Mouse (Mus musculus) MEL (cell line): ENCODE measurements around the gene Pik3cg. TPM values are rescaled to one million over a fixed set of nuclear protein-coding genes. Genes with fewer than 3 reads are reported as not detected.
A peak's percentile ranks its signal among the peaks of the same experiment; 100 is the strongest.

Source experiments
- DNase-seq: peaks from one replicate; pipeline ENCODE4 v3.0.0; 2011; ENCODE audit warnings: low read depth, low spot score
- H3K27ac ChIP-seq: 2 replicates; pipeline ENCODE4 v1.5.1; 2012; ENCODE audit warnings: low read depth, mild to moderate bottlenecking, control low read depth, low read length, moderate library complexity; ENCODE audit not compliant: control insufficient read depth
- H3K27me3 ChIP-seq, 2 experiments: fragments of 150-350 bp in 1 of 2; sonication (generic) in 1 of 2; 2 replicates each; pipeline ENCODE4 v1.6.1; 2012; ENCODE audit warnings: low read length in 2 of 2, mild to moderate bottlenecking in 2 of 2, improper control_type of control experiment in 1 of 2, moderate library complexity in 1 of 2; ENCODE audit not compliant: insufficient read depth in 2 of 2, control insufficient read depth in 1 of 2
- H3K36me3 ChIP-seq, 2 experiments: 2 replicates each; pipeline ENCODE4 v1.6.1; 2012 to 2014; ENCODE audit warnings: low read length in 2 of 2, improper control_type of control experiment in 1 of 2, inconsistent platforms in 1 of 2, mild to moderate bottlenecking in 1 of 2; ENCODE audit not compliant: insufficient read depth in 2 of 2, control insufficient read depth in 1 of 2
- H3K4me1 ChIP-seq, 2 experiments: fragments of 150-350 bp in 1 of 2; sonication (generic) in 1 of 2; 2 replicates each; pipeline ENCODE4 v1.6.1; 2012; ENCODE audit warnings: low read length in 2 of 2, improper control_type of control experiment in 1 of 2, mild to moderate bottlenecking in 1 of 2; ENCODE audit not compliant: insufficient read depth in 2 of 2, control insufficient read depth in 1 of 2
- H3K4me3 ChIP-seq, 2 experiments: fragments of 150-350 bp in 1 of 2; sonication (generic) in 1 of 2; 2 replicates each; pipeline ENCODE4 v1.5.1; 2012; ENCODE audit warnings: low read depth in 2 of 2, low read length in 2 of 2, mild to moderate bottlenecking in 2 of 2, moderate library complexity in 2 of 2, control low read depth in 1 of 2, improper control_type of control experiment in 1 of 2; ENCODE audit not compliant: control insufficient read depth in 1 of 2, insufficient read depth in 1 of 2
- H3K79me2 ChIP-seq: 2 replicates; pipeline ENCODE4 v1.6.1; 2012; ENCODE audit warnings: mild to moderate bottlenecking, low read length, moderate library complexity; ENCODE audit not compliant: control insufficient read depth, poor library complexity, insufficient read depth
- H3K9ac ChIP-seq: 2 replicates; pipeline ENCODE4 v1.6.1; 2012; ENCODE audit warnings: low read depth, mild to moderate bottlenecking, control low read depth, low read length, moderate library complexity; ENCODE audit not compliant: control insufficient read depth, poor library complexity, severe bottlenecking
- H3K9me3 ChIP-seq: fragments of 150-350 bp; sonication (generic); replicated peaks from 2 replicates; pipeline ENCODE4 v1.6.1; 2012; ENCODE audit warnings: mild to moderate bottlenecking, low read length, improper control_type of control experiment, moderate library complexity; ENCODE audit not compliant: insufficient read depth
- BHLHE40 ChIP-seq: IDR thresholded peaks from 2 replicates; pipeline ENCODE4 v1.6.1; 2012; ENCODE audit warnings: low read depth, mild to moderate bottlenecking, inconsistent platforms, low read length, improper control_type of control experiment, borderline replicate concordance
- CHD1 ChIP-seq: IDR thresholded peaks from 2 replicates; pipeline ENCODE4 v1.6.1; 2012; ENCODE audit warnings: low read depth, mild to moderate bottlenecking, inconsistent platforms, low read length, improper control_type of control experiment
- CHD2 ChIP-seq: IDR thresholded peaks from 2 replicates; pipeline ENCODE4 v1.6.1; 2011; ENCODE audit warnings: low read length, improper control_type of control experiment
- CTCF ChIP-seq, 3 experiments: IDR thresholded peaks in 2 of 3; conservative IDR thresholded peaks in 1 of 3; 2 replicates each; pipeline ENCODE4 v1.5.1; 2011 to 2012; ENCODE audit warnings: low read length in 3 of 3, low read depth in 2 of 3, mild to moderate bottlenecking in 2 of 3, improper control_type of control experiment in 1 of 3, inconsistent platforms in 1 of 3, mixed read lengths in 1 of 3, moderate library complexity in 1 of 3; ENCODE audit not compliant: control insufficient read depth in 1 of 3, insufficient read depth in 1 of 3, poor library complexity in 1 of 3, severe bottlenecking in 1 of 3
- E2F4 ChIP-seq: IDR thresholded peaks from 2 replicates; pipeline ENCODE4 v1.6.1; 2011; ENCODE audit warnings: low read depth, low read length, improper control_type of control experiment, borderline replicate concordance
- ELF1 ChIP-seq: IDR thresholded peaks from 2 replicates; pipeline ENCODE4 v1.6.1; 2014; ENCODE audit warnings: low read depth, mild to moderate bottlenecking, inconsistent platforms, low read length, improper control_type of control experiment, moderate library complexity
- EP300 ChIP-seq, 2 experiments: IDR thresholded peaks; 2 replicates each; pipeline ENCODE4 v1.6.1; 2011; ENCODE audit warnings: improper control_type of control experiment in 2 of 2, low read length in 2 of 2, low read depth in 1 of 2, mild to moderate bottlenecking in 1 of 2
- ETS1 ChIP-seq: IDR thresholded peaks from 2 replicates; pipeline ENCODE4 v1.6.1; 2012; ENCODE audit warnings: low read depth, mild to moderate bottlenecking, inconsistent platforms, low read length, improper control_type of control experiment, moderate library complexity
- GABPA ChIP-seq: IDR thresholded peaks from 2 replicates; pipeline ENCODE4 v1.6.1; 2012; ENCODE audit warnings: low read depth, mild to moderate bottlenecking, inconsistent platforms, low read length, improper control_type of control experiment, moderate library complexity
- GATA1 ChIP-seq: IDR thresholded peaks from 2 replicates; pipeline ENCODE4 v1.6.1; 2011; ENCODE audit warnings: low read depth, low read length, improper control_type of control experiment
- HCFC1 ChIP-seq: IDR thresholded peaks from 2 replicates; pipeline ENCODE4 v1.6.1; 2012; ENCODE audit warnings: low read depth, mild to moderate bottlenecking, inconsistent platforms, low read length, improper control_type of control experiment, moderate library complexity
- JUND ChIP-seq: IDR thresholded peaks from 2 replicates; pipeline ENCODE4 v1.6.1; 2011; ENCODE audit warnings: low read depth, mild to moderate bottlenecking, improper control_type of control experiment, low read length
- KAT2A ChIP-seq: conservative IDR thresholded peaks from 2 replicates; pipeline ENCODE4 v1.6.1; 2012; ENCODE audit warnings: low read depth, low read length, improper control_type of control experiment, inconsistent platforms
- MAFK ChIP-seq: IDR thresholded peaks from 2 replicates; pipeline ENCODE4 v1.6.1; 2011; ENCODE audit warnings: low read depth, mild to moderate bottlenecking, low read length, improper control_type of control experiment, borderline replicate concordance
- MAX ChIP-seq: IDR thresholded peaks from 2 replicates; pipeline ENCODE4 v1.6.1; 2011; ENCODE audit warnings: low read length, improper control_type of control experiment
- MAZ ChIP-seq: IDR thresholded peaks from 2 replicates; pipeline ENCODE4 v1.6.1; 2012; ENCODE audit warnings: low read depth, mild to moderate bottlenecking, inconsistent platforms, low read length, improper control_type of control experiment
- MXI1 ChIP-seq: IDR thresholded peaks from 2 replicates; pipeline ENCODE4 v1.6.1; 2011; ENCODE audit warnings: mild to moderate bottlenecking, low read depth, low read length, improper control_type of control experiment
- MYB ChIP-seq: IDR thresholded peaks from 2 replicates; pipeline ENCODE4 v1.6.1; 2011; ENCODE audit warnings: mild to moderate bottlenecking, low read depth, low read length, improper control_type of control experiment
- MYC ChIP-seq: IDR thresholded peaks from 2 replicates; pipeline ENCODE4 v1.6.1; 2011; ENCODE audit warnings: low read depth, mild to moderate bottlenecking, low read length, improper control_type of control experiment, moderate library complexity
- POLR2A ChIP-seq, 2 experiments: IDR thresholded peaks; 2 replicates each; pipeline ENCODE4 v1.6.1; 2011 to 2012; ENCODE audit warnings: low read length in 2 of 2, mild to moderate bottlenecking in 2 of 2, control low read depth in 1 of 2, improper control_type of control experiment in 1 of 2, low read depth in 1 of 2, moderate library complexity in 1 of 2; ENCODE audit not compliant: control insufficient read depth in 1 of 2, insufficient read depth in 1 of 2, poor library complexity in 1 of 2
- POLR2AphosphoS2 ChIP-seq: IDR thresholded peaks from 2 replicates; pipeline ENCODE4 v1.6.1; 2011; ENCODE audit warnings: low read length, improper control_type of control experiment
- POLR2AphosphoS5 ChIP-seq: IDR thresholded peaks from 2 replicates; pipeline ENCODE4 v1.6.1; 2012; ENCODE audit warnings: low read depth, borderline replicate concordance, mild to moderate bottlenecking, inconsistent platforms, low read length, moderate library complexity, mixed read lengths
- RAD21 ChIP-seq: IDR thresholded peaks from 2 replicates; pipeline ENCODE4 v1.6.1; 2011; ENCODE audit warnings: mild to moderate bottlenecking, low read depth, low read length, improper control_type of control experiment
- RCOR1 ChIP-seq: IDR thresholded peaks from 2 replicates; pipeline ENCODE4 v1.6.1; 2012; ENCODE audit warnings: low read depth, mild to moderate bottlenecking, inconsistent platforms, low read length, improper control_type of control experiment
- SIN3A ChIP-seq: IDR thresholded peaks from 2 replicates; pipeline ENCODE4 v1.6.1; 2012; ENCODE audit warnings: low read length, improper control_type of control experiment, inconsistent platforms
- SMC3 ChIP-seq: IDR thresholded peaks from 2 replicates; pipeline ENCODE4 v1.6.1; 2011; ENCODE audit warnings: low read depth, low read length, improper control_type of control experiment
- TAL1 ChIP-seq: IDR thresholded peaks from 2 replicates; pipeline ENCODE4 v1.6.1; 2012; ENCODE audit warnings: mild to moderate bottlenecking, inconsistent platforms, low read length, moderate library complexity, mixed read lengths
- TBP ChIP-seq: IDR thresholded peaks from 2 replicates; pipeline ENCODE4 v1.8.0; 2011; ENCODE audit warnings: low read depth, low read length, improper control_type of control experiment
- UBTF ChIP-seq: IDR thresholded peaks from 2 replicates; pipeline ENCODE4 v1.6.1; 2012; ENCODE audit warnings: low read depth, mild to moderate bottlenecking, inconsistent platforms, low read length, improper control_type of control experiment, moderate library complexity, borderline replicate concordance; ENCODE audit not compliant: insufficient read depth
- USF1 ChIP-seq: IDR thresholded peaks from 2 replicates; pipeline ENCODE4 v1.6.1; 2014; ENCODE audit warnings: low read depth, mild to moderate bottlenecking, inconsistent platforms, low read length, improper control_type of control experiment, moderate library complexity
- USF2 ChIP-seq, 2 experiments: IDR thresholded peaks; 2 replicates each; pipeline ENCODE4 v1.6.1; 2011 to 2012; ENCODE audit warnings: improper control_type of control experiment in 2 of 2, low read length in 2 of 2, borderline replicate concordance in 1 of 2, inconsistent platforms in 1 of 2, low read depth in 1 of 2, mild to moderate bottlenecking in 1 of 2; ENCODE audit not compliant: insufficient read depth in 1 of 2
- ZC3H11A ChIP-seq: IDR thresholded peaks from 2 replicates; pipeline ENCODE4 v1.6.1; 2012; ENCODE audit warnings: low read depth, mild to moderate bottlenecking, inconsistent platforms, low read length, improper control_type of control experiment
- ZKSCAN1 ChIP-seq: IDR thresholded peaks from 2 replicates; pipeline ENCODE4 v1.6.1; 2012; ENCODE audit warnings: low read depth, mild to moderate bottlenecking, inconsistent platforms, low read length, improper control_type of control experiment, moderate library complexity
- ZMIZ1 ChIP-seq: IDR thresholded peaks from 2 replicates; pipeline ENCODE4 v1.6.1; 2012; ENCODE audit warnings: low read depth, mild to moderate bottlenecking, inconsistent platforms, low read length, improper control_type of control experiment, moderate library complexity
- polyA plus RNA-seq, 2 experiments: library from polyadenylated mRNA; stranded (reverse) in 1 of 2; unstranded in 1 of 2; fragments of >175 nt in 1 of 2; fragments of >200 nt in 1 of 2; gene quantifications; 2 replicates each; pipeline versions ENCODE4 v1.2.1 to v1.2.4; 2012; ENCODE audit warnings: low replicate concordance in 2 of 2, low read depth in 1 of 2; ENCODE audit not compliant: insufficient read length in 2 of 2, insufficient read depth in 1 of 2, missing spikeins in 1 of 2
- total RNA-seq: library from RNA; depleted of rRNA; stranded (reverse); fragments of 300-350 nt; gene quantifications from 2 replicates; pipeline ENCODE4 v1.2.3, GENCODE M21; 2012; rRNA removed

Pik3cg gene
- total RNA-seq (4.9 and 6.4 TPM in 2 replicates), polyA plus RNA-seq (1 to 10 TPM in 1 of 2 experiments, not detected in 1; 8.5 TPM)

GRCm38 (mm10) chr12:32207948-32208891 lies at the start of gene Pik3cg:
Gene Pik3cg, minus strand, starts transcription at chr12:32208659.
- peak; percentile 89 for DNase-seq
- peak within 1 kb of the TSS; percentile 75 to 81 for H3K4me3 ChIP-seq
- no peaks in the 10 kb centered on the region; the same call in 1 of the 2 replicates for H3K79me2 ChIP-seq
- peaks cover 0 to 4% of the 10 kb centered on the region in 2 experiments; a peak in 2 of 4 replicates for H3K36me3 ChIP-seq
- H3K27me3 ChIP-seq: no peaks in the 10 kb centered on the region
- no peaks in the 10 kb centered on the region for H3K9me3 ChIP-seq
- H3K27ac ChIP-seq: peak within 1 kb of the TSS; percentile 80
- peaks cover 5 to 8% of the 10 kb centered on the region in 2 experiments for H3K4me1 ChIP-seq
- H3K9ac ChIP-seq: peak within 1 kb of the TSS; percentile 77
- TF ChIP-seq TBP: peak; percentile 71
- peak; percentile 66 for TF ChIP-seq MXI1
- TF ChIP-seq ETS1: peak; percentile 75
- TF ChIP-seq SMC3: peak; percentile 19; the same call in 1 of the 2 replicates
- no peak for TF ChIP-seq RAD21
- TF ChIP-seq GATA1: no peak
- no peak for TF ChIP-seq GABPA
- no peak for TF ChIP-seq MAFK
- TF ChIP-seq MYB: 0 out of 2 replicates have a peak, but pooled peaks have one; percentile 20
- no peak for TF ChIP-seq USF1
- no peak for TF ChIP-seq CHD1
- TF ChIP-seq MAZ: no peak
- no peak for TF ChIP-seq ZKSCAN1
- TF ChIP-seq SIN3A: peak; percentile 90
- peak; percentile 67 for TF ChIP-seq HCFC1
- no peak; the same call in none of the 2 replicates for TF ChIP-seq MAX
- no peak for TF ChIP-seq ZC3H11A
- TF ChIP-seq MYC: peak; percentile 88; the same call in 1 of the 2 replicates
- TF ChIP-seq RCOR1: peak; percentile 39
- no peak for TF ChIP-seq POLR2AphosphoS2
- peak; percentile 75 for TF ChIP-seq ELF1
- TF ChIP-seq USF2 (IDR thresholded peaks at IDR 0.05; ENCODE audit: borderline replicate concordance in 1 of 2, insufficient read depth in 1 of 2, low read depth in 1 of 2, low read length in 2 of 2): no peak
- TF ChIP-seq POLR2AphosphoS5: no peak
- TF ChIP-seq EP300 (IDR thresholded peaks at IDR 0.05; ENCODE audit: low read depth in 1 of 2, low read length in 2 of 2): peak; percentile 64 to 67; a peak in 3 of 4 replicates
- no peak; the same call in 1 of the 2 replicates for TF ChIP-seq CHD2
- TF ChIP-seq BHLHE40: 0 out of 2 replicates have a peak, but pooled peaks have one; percentile 16
- 0 out of 2 replicates have a peak, but pooled peaks have one; percentile 24 for TF ChIP-seq JUND
- TF ChIP-seq CTCF (IDR thresholded peaks at IDR 0.05 in 2 of 3, conservative IDR thresholded peaks at IDR 0.05 in 1 of 3; ENCODE audit: control insufficient read depth in 1 of 3, insufficient read depth in 1 of 3, low read depth in 2 of 3, low read length in 3 of 3, poor library complexity in 1 of 3, severe bottlenecking in 1 of 3): no peak
- TF ChIP-seq E2F4: no peak
- no peak for TF ChIP-seq UBTF
- 0 out of 2 replicates have a peak, but pooled peaks have one; percentile 41 for TF ChIP-seq ZMIZ1
- TF ChIP-seq TAL1: no peak
- peak in 1 of 2 experiments; percentile 57; a peak in 1 of 4 replicates for TF ChIP-seq POLR2A (IDR thresholded peaks at IDR 0.05; ENCODE audit: control insufficient read depth in 1 of 2, insufficient read depth in 1 of 2, low read depth in 1 of 2, low read length in 2 of 2, poor library complexity in 1 of 2)
- no peak for TF ChIP-seq KAT2A
